ENCODE assay signal across 8 mouse cellular contexts in the genomic region with DNA sequence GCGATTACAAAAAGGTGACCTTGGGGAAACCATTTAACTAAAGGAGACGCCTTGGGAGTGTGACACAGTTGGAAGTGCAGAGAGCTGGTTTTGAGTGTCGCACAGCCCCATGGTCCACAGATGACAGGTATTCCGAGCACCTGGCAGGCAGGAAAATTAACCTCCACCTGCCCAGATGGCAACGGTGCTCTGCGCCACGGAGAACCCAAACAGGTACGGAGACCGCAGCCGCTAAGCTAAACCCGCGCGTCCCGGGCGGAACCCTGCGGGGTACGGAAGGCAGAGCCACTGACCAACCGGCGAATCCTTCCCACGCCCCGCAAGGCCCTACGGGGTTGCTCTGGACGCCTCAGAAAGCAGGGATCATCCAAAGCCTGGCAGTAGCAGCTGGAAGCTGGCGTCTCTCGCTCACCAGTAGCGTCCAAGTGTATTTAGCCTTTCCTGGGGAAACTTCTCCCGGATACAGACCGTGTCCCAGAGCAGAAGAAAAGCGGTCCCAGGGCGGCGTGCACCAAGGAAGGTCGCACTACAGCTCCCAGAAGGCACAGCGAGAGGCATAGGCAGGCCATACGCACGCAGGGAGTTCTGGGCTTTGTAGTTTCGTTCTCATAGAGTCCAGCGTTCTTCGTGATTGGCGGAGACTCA. TPM values are rescaled to one million over a fixed set of nuclear protein-coding genes. Genes with fewer than 3 reads are reported as not detected.
DNase-seq lines count a peak whose midpoint lies in the region; ATAC-seq and TF ChIP-seq lines count a peak whose summit lies in the region.

A gene (minus strand): TSS at position 536 of the 645 bp plus-strand sequence.

- WGBS in hindbrain, postnatal 0 days = under 1% methylated on average over 39 of the region's 39 CpGs

- no peaks in the 10 kb centered on the region for H3K36me3 ChIP-seq in hindbrain, postnatal 0 days (ENCODE audit: insufficient read depth, low read length)

- peak within 1 kb of the TSS; percentile 90 for H3K4me3 ChIP-seq in hindbrain, postnatal 0 days (ENCODE audit: low read length)
- peak within 1 kb of the TSS; percentile 96 for H3K4me3 ChIP-seq in left cerebral cortex, adult 2 months

- no peak for TF ChIP-seq CTCF in hindbrain, postnatal 0 days (IDR thresholded peaks at IDR 0.05; ENCODE audit: low read depth)
- TF ChIP-seq CTCF in left cerebral cortex, adult 2 months (IDR thresholded peaks at IDR 0.05) = no peak

- peak; percentile 99 for ATAC-seq in hindbrain, postnatal 0 days
- peak; percentile 97 for ATAC-seq in megakaryocyte, adult 5-6 weeks (ENCODE audit: poor library complexity, severe bottlenecking)

- H3K27ac ChIP-seq in hindbrain, postnatal 0 days = peak within 1 kb of the TSS; percentile 86
- H3K27ac ChIP-seq in left cerebral cortex, adult 2 months = peak within 1 kb of the TSS; percentile 81

- H3K9ac ChIP-seq in hindbrain, postnatal 0 days (replicated peaks; ENCODE audit: low read length) = peak within 1 kb of the TSS; percentile 80

- no peaks in the 10 kb centered on the region for H3K27me3 ChIP-seq in hindbrain, postnatal 0 days (ENCODE audit: insufficient read depth, low read length)

- no peaks in the 10 kb centered on the region for H3K4me1 ChIP-seq in hindbrain, postnatal 0 days (ENCODE audit: insufficient read depth, low read length)

- intact Hi-C loops in left cerebral cortex, adult 2 months (cut with DNase I) = no loop called here

- peak; percentile 85 for DNase-seq in T-cell, adult 2 months (ENCODE audit: low spot score)
- peak; percentile 83 to 89 for DNase-seq in cerebellum, postnatal 36 days
- DNase-seq in gastrocnemius, adult 18-20 months (ENCODE audit: low spot score) = peak; percentile 90
- DNase-seq in hindbrain, postnatal 0 days (ENCODE audit: low spot score) = peak; percentile 94
- DNase-seq in left cerebral cortex, adult 2 months (ENCODE audit: extremely low spot score in 1 of 2, low spot score in 2 of 2) = peak; percentile 80 to 86
- DNase-seq in right cerebral cortex, adult 2 months (ENCODE audit: low spot score in 2 of 2) = peak; percentile 90 to 93
- DNase-seq in urinary bladder, postnatal 14 days (ENCODE audit: low spot score) = peak; percentile 84

- no peaks in the 10 kb centered on the region for H3K9me3 ChIP-seq in hindbrain, postnatal 0 days (ENCODE audit: low read length)

- H3K4me2 ChIP-seq in hindbrain, postnatal 0 days (ENCODE audit: low read depth, low read length) = peak within 1 kb of the TSS; percentile 75

RNA-seq across cellular contexts. Expression of the gene that starts here (rescaled TPM):
- total RNA-seq in gastrocnemius, adult 18-20 months (2021) = 10 to 100 TPM; 16.0 to 16.2 TPM
- total RNA-seq in hindbrain, postnatal 0 days (2014; rRNA removed) = 17.1 and 18.1 TPM in 2 replicates
- 10.8 and 12.3 TPM in 2 replicates for polyA plus RNA-seq in hindbrain, postnatal 0 days (2015; fragmentation: Nextera tagmentation; extraction: Ambion mirVana)
- total RNA-seq in left cerebral cortex, adult 2 months (2021) = 10 to 100 TPM; 15.5 to 16.3 TPM
- total RNA-seq in megakaryocyte, adult 5-6 weeks (2015) = 4.2 and 4.6 TPM in 2 replicates
- 4.4 and 4.6 TPM in 2 replicates for total RNA-seq in megakaryocyte, adult 5-6 weeks (2017)

Comparison
In these comparisons a context has a peak if more than half of its experiments do, and no peak if none do; other contexts are left out.
1. Peak in every context shown above with its lines: DNase-seq, ATAC-seq, H3K4me3 ChIP-seq and H3K27ac ChIP-seq.